Mouse (Mus musculus) MEL (cell line): Measurements from ENCODE around the gene Cux1. TPM values are rescaled to one million over a fixed set of nuclear protein-coding genes. Genes with fewer than 3 reads are reported as not detected.

Source experiments
- DNase-seq: peaks from one replicate; pipeline ENCODE4 v3.0.0; 2011; ENCODE audit warnings: low read depth, low spot score
- H3K27ac ChIP-seq: 2 replicates; pipeline ENCODE4 v1.5.1; 2012; ENCODE audit warnings: low read depth, mild to moderate bottlenecking, control low read depth, low read length, moderate library complexity; ENCODE audit not compliant: control insufficient read depth
- H3K27me3 ChIP-seq, 2 experiments: fragments of 150-350 bp in 1 of 2; sonication (generic) in 1 of 2; 2 replicates each; pipeline ENCODE4 v1.6.1; 2012; ENCODE audit warnings: low read length in 2 of 2, mild to moderate bottlenecking in 2 of 2, improper control_type of control experiment in 1 of 2, moderate library complexity in 1 of 2; ENCODE audit not compliant: insufficient read depth in 2 of 2, control insufficient read depth in 1 of 2
- H3K36me3 ChIP-seq, 2 experiments: 2 replicates each; pipeline ENCODE4 v1.6.1; 2012 to 2014; ENCODE audit warnings: low read length in 2 of 2, improper control_type of control experiment in 1 of 2, inconsistent platforms in 1 of 2, mild to moderate bottlenecking in 1 of 2; ENCODE audit not compliant: insufficient read depth in 2 of 2, control insufficient read depth in 1 of 2
- H3K4me1 ChIP-seq, 2 experiments: fragments of 150-350 bp in 1 of 2; sonication (generic) in 1 of 2; 2 replicates each; pipeline ENCODE4 v1.6.1; 2012; ENCODE audit warnings: low read length in 2 of 2, improper control_type of control experiment in 1 of 2, mild to moderate bottlenecking in 1 of 2; ENCODE audit not compliant: insufficient read depth in 2 of 2, control insufficient read depth in 1 of 2
- H3K4me3 ChIP-seq, 2 experiments: fragments of 150-350 bp in 1 of 2; sonication (generic) in 1 of 2; 2 replicates each; pipeline ENCODE4 v1.5.1; 2012; ENCODE audit warnings: low read depth in 2 of 2, low read length in 2 of 2, mild to moderate bottlenecking in 2 of 2, moderate library complexity in 2 of 2, control low read depth in 1 of 2, improper control_type of control experiment in 1 of 2; ENCODE audit not compliant: control insufficient read depth in 1 of 2, insufficient read depth in 1 of 2
- H3K79me2 ChIP-seq: 2 replicates; pipeline ENCODE4 v1.6.1; 2012; ENCODE audit warnings: mild to moderate bottlenecking, low read length, moderate library complexity; ENCODE audit not compliant: control insufficient read depth, poor library complexity, insufficient read depth
- H3K9ac ChIP-seq: 2 replicates; pipeline ENCODE4 v1.6.1; 2012; ENCODE audit warnings: low read depth, mild to moderate bottlenecking, control low read depth, low read length, moderate library complexity; ENCODE audit not compliant: control insufficient read depth, poor library complexity, severe bottlenecking
- H3K9me3 ChIP-seq: fragments of 150-350 bp; sonication (generic); replicated peaks from 2 replicates; pipeline ENCODE4 v1.6.1; 2012; ENCODE audit warnings: mild to moderate bottlenecking, low read length, improper control_type of control experiment, moderate library complexity; ENCODE audit not compliant: insufficient read depth
- BHLHE40 ChIP-seq: IDR thresholded peaks from 2 replicates; pipeline ENCODE4 v1.6.1; 2012; ENCODE audit warnings: low read depth, mild to moderate bottlenecking, inconsistent platforms, low read length, improper control_type of control experiment, borderline replicate concordance
- CHD2 ChIP-seq: IDR thresholded peaks from 2 replicates; pipeline ENCODE4 v1.6.1; 2011; ENCODE audit warnings: low read length, improper control_type of control experiment
- ETS1 ChIP-seq: IDR thresholded peaks from 2 replicates; pipeline ENCODE4 v1.6.1; 2012; ENCODE audit warnings: low read depth, mild to moderate bottlenecking, inconsistent platforms, low read length, improper control_type of control experiment, moderate library complexity
- HCFC1 ChIP-seq: IDR thresholded peaks from 2 replicates; pipeline ENCODE4 v1.6.1; 2012; ENCODE audit warnings: low read depth, mild to moderate bottlenecking, inconsistent platforms, low read length, improper control_type of control experiment, moderate library complexity
- MEF2A ChIP-seq: IDR thresholded peaks from 2 replicates; pipeline ENCODE4 v1.6.1; 2014; ENCODE audit warnings: low read depth, mild to moderate bottlenecking, inconsistent platforms, low read length, improper control_type of control experiment; ENCODE audit not compliant: poor library complexity, insufficient replicate concordance, severe bottlenecking; ENCODE audit errors: extremely low read depth
- POLR2A ChIP-seq, 2 experiments: IDR thresholded peaks; 2 replicates each; pipeline ENCODE4 v1.6.1; 2011 to 2012; ENCODE audit warnings: low read length in 2 of 2, mild to moderate bottlenecking in 2 of 2, control low read depth in 1 of 2, improper control_type of control experiment in 1 of 2, low read depth in 1 of 2, moderate library complexity in 1 of 2; ENCODE audit not compliant: control insufficient read depth in 1 of 2, insufficient read depth in 1 of 2, poor library complexity in 1 of 2
- POLR2AphosphoS5 ChIP-seq: IDR thresholded peaks from 2 replicates; pipeline ENCODE4 v1.6.1; 2012; ENCODE audit warnings: low read depth, borderline replicate concordance, mild to moderate bottlenecking, inconsistent platforms, low read length, moderate library complexity, mixed read lengths
- RCOR1 ChIP-seq: IDR thresholded peaks from 2 replicates; pipeline ENCODE4 v1.6.1; 2012; ENCODE audit warnings: low read depth, mild to moderate bottlenecking, inconsistent platforms, low read length, improper control_type of control experiment
- SMC3 ChIP-seq: IDR thresholded peaks from 2 replicates; pipeline ENCODE4 v1.6.1; 2011; ENCODE audit warnings: low read depth, low read length, improper control_type of control experiment
- TBP ChIP-seq: IDR thresholded peaks from 2 replicates; pipeline ENCODE4 v1.8.0; 2011; ENCODE audit warnings: low read depth, low read length, improper control_type of control experiment
- USF1 ChIP-seq: IDR thresholded peaks from 2 replicates; pipeline ENCODE4 v1.6.1; 2014; ENCODE audit warnings: low read depth, mild to moderate bottlenecking, inconsistent platforms, low read length, improper control_type of control experiment, moderate library complexity
- USF2 ChIP-seq, 2 experiments: IDR thresholded peaks; 2 replicates each; pipeline ENCODE4 v1.6.1; 2011 to 2012; ENCODE audit warnings: improper control_type of control experiment in 2 of 2, low read length in 2 of 2, borderline replicate concordance in 1 of 2, inconsistent platforms in 1 of 2, low read depth in 1 of 2, mild to moderate bottlenecking in 1 of 2; ENCODE audit not compliant: insufficient read depth in 1 of 2
- ZKSCAN1 ChIP-seq: IDR thresholded peaks from 2 replicates; pipeline ENCODE4 v1.6.1; 2012; ENCODE audit warnings: low read depth, mild to moderate bottlenecking, inconsistent platforms, low read length, improper control_type of control experiment, moderate library complexity
- ZNF384 ChIP-seq: IDR thresholded peaks from 2 replicates; pipeline ENCODE4 v1.6.1; 2012; ENCODE audit warnings: low read depth, mild to moderate bottlenecking, inconsistent platforms, low read length, improper control_type of control experiment
- polyA plus RNA-seq, 2 experiments: library from polyadenylated mRNA; stranded (reverse) in 1 of 2; unstranded in 1 of 2; fragments of >175 nt in 1 of 2; fragments of >200 nt in 1 of 2; gene quantifications; 2 replicates each; pipeline versions ENCODE4 v1.2.1 to v1.2.4; 2012; ENCODE audit warnings: low replicate concordance in 2 of 2, low read depth in 1 of 2; ENCODE audit not compliant: insufficient read length in 2 of 2, insufficient read depth in 1 of 2, missing spikeins in 1 of 2
- total RNA-seq: library from RNA; depleted of rRNA; stranded (reverse); fragments of 300-350 nt; gene quantifications from 2 replicates; pipeline ENCODE4 v1.2.3, GENCODE M21; 2012

Cux1 gene
- total and polyA plus RNA-seq, 3 experiments, result 71.1 to 104 TPM; not detected in 1

DNA sequence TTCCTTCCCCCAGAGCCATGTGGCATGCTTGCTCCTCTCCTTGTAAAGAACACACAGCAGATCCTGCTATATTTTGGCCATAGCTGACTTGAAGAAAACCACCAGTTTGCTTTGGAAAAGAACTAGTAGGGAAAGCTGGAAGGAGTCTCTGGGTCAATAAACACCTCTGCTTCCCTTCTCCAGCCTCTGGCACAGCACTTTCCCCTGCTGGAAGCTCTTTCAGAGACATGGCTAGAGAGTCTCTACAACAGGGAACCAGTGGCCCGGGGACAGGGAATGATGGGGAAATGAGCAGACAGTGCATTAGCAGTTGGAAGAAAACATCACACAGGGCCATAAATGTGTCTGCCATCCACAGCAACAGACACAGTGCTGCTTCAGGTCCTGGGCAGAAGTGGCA lies 98.0 kb downstream of the Cux1 start:
- no peak overlapping the region for H3K4me3 ChIP-seq
- no peak overlapping the region for H3K9ac ChIP-seq
- H3K79me2 ChIP-seq, result peaks cover 5% of the 10 kb centered on the region
- no peaks in the 10 kb centered on the region for H3K27me3 ChIP-seq
- H3K9me3 ChIP-seq, result no peaks in the 10 kb centered on the region
- peaks cover 0 to 13% of the 10 kb centered on the region in 2 experiments for H3K4me1 ChIP-seq
- TF ChIP-seq TBP, result no peak
- TF ChIP-seq RCOR1, result no peak
- no peak for TF ChIP-seq POLR2A (IDR thresholded peaks at IDR 0.05; ENCODE audit: control insufficient read depth in 1 of 2, insufficient read depth in 1 of 2, low read depth in 1 of 2, low read length in 2 of 2, poor library complexity in 1 of 2)
- no peak for TF ChIP-seq BHLHE40
- no peak for TF ChIP-seq USF1
- no peak for TF ChIP-seq ZNF384
- no peak for TF ChIP-seq CHD2
- TF ChIP-seq USF2 (IDR thresholded peaks at IDR 0.05; ENCODE audit: borderline replicate concordance in 1 of 2, insufficient read depth in 1 of 2, low read depth in 1 of 2, low read length in 2 of 2), result no peak
- TF ChIP-seq MEF2A, result no peak
- no peak for TF ChIP-seq POLR2AphosphoS5
- no peak for TF ChIP-seq SMC3
- no peak for TF ChIP-seq ETS1
- TF ChIP-seq HCFC1, result no peak
- TF ChIP-seq ZKSCAN1, result no peak
- H3K36me3 ChIP-seq, result peaks cover 6 to 27% of the 10 kb centered on the region in 2 experiments; a peak in 3 of 4 replicates
- no peak for DNase-seq
- no peak overlapping the region for H3K27ac ChIP-seq

- TF ChIP-seq USF1, result no peak
- Histone ChIP-seq H3K4me3 (no peak overlapping the region), H3K4me1 (peaks cover 0 to 13% of the 10 kb centered on the region in 2 experiments), H3K9me3 (no peaks in the 10 kb centered on the region), H3K9ac (no peak overlapping the region), H3K27ac (no peak overlapping the region), H3K79me2 (peaks cover 5% of the 10 kb centered on the region), H3K36me3 (peaks cover 6 to 27% of the 10 kb centered on the region in 2 experiments; a peak in 3 of 4 replicates), H3K27me3 (no peaks in the 10 kb centered on the region)
- DNase-seq, result no peak
Observed at GRCm38 (mm10) chr5:136467360-136467999, 99.8 kb downstream of the Cux1 start.
